Mouse (Mus musculus) intestine, postnatal 0 days (tissue): ENCODE results near the gene Lpgat1. TPM values are rescaled to one million over a fixed set of nuclear protein-coding genes. Genes with fewer than 3 reads are reported as not detected.

Source experiments
- ATAC-seq: fragments of 200-750 bp; cut with Nextera tagmentation; 2 replicates; pipeline ENCODE4 v1.8.0; 2017; ENCODE audit warnings: mild to moderate bottlenecking, moderate TSS enrichment, moderate library complexity
- H3K27ac ChIP-seq: fragments of 300-500 bp; sonication (generic); 2 replicates; pipeline ENCODE4 v1.5.1; 2014; ENCODE audit warnings: mild to moderate bottlenecking, low read depth, low read length, moderate library complexity
- H3K27me3 ChIP-seq: fragments of 300-500 bp; sonication (generic); replicated peaks from 2 replicates; pipeline ENCODE4 v1.6.1; 2014; ENCODE audit warnings: low read length, mixed read lengths; ENCODE audit not compliant: control insufficient read depth, insufficient read depth
- H3K36me3 ChIP-seq: fragments of 300-500 bp; sonication (generic); 2 replicates; pipeline ENCODE4 v1.6.1; 2014; ENCODE audit warnings: mild to moderate bottlenecking, moderate library complexity; ENCODE audit not compliant: control insufficient read depth, insufficient read depth
- H3K4me1 ChIP-seq: fragments of 300-500 bp; sonication (generic); replicated peaks from 2 replicates; pipeline ENCODE4 v1.6.1; 2014; ENCODE audit warnings: antibody characterized with exemption, low read length, mixed read lengths; ENCODE audit not compliant: control insufficient read depth, insufficient read depth
- H3K4me2 ChIP-seq: fragments of 300-500 bp; sonication (generic); replicated peaks from 2 replicates; pipeline ENCODE4 v1.6.1; 2014; ENCODE audit warnings: low read depth, mild to moderate bottlenecking, moderate library complexity
- H3K4me3 ChIP-seq: fragments of 300-500 bp; sonication (generic); 2 replicates; pipeline ENCODE4 v1.5.1; 2014; ENCODE audit warnings: low read depth, low read length
- H3K9ac ChIP-seq: fragments of 300-500 bp; sonication (generic); 2 replicates; pipeline ENCODE4 v1.6.1; 2014; ENCODE audit warnings: mild to moderate bottlenecking, low read depth, low read length
- H3K9me3 ChIP-seq: fragments of 300-500 bp; sonication (generic); 2 replicates; pipeline ENCODE4 v1.6.1; 2016; ENCODE audit warnings: mixed run types; ENCODE audit not compliant: control insufficient read depth
- CTCF ChIP-seq: sonication (generic); IDR thresholded peaks from 2 replicates; pipeline ENCODE4 v1.5.1; 2016; ENCODE audit warnings: low read depth, mild to moderate bottlenecking, control low read depth, antibody characterized with exemption, moderate library complexity
- WGBS: fragments of 180-500 bp; shearing (Covaris S2); extraction: QIAGEN DNeasy Blood & Tissue Kit; methylation state at CpG from one replicate; pipeline ENCODE4 v1.1.7; 2014; 5-methylcytosine and 5-hydroxymethylcytosine counted together
- polyA plus RNA-seq: library from polyadenylated mRNA; unstranded; fragments of >200 nt; fragmentation: Nextera tagmentation; extraction: Ambion mirVana; gene quantifications from 2 replicates; pipeline ENCODE4 v1.2.1, GENCODE M21; 2015

Lpgat1 gene
- polyA plus RNA-seq, 1 experiment from 2014 or later, result 135 TPM

DNA sequence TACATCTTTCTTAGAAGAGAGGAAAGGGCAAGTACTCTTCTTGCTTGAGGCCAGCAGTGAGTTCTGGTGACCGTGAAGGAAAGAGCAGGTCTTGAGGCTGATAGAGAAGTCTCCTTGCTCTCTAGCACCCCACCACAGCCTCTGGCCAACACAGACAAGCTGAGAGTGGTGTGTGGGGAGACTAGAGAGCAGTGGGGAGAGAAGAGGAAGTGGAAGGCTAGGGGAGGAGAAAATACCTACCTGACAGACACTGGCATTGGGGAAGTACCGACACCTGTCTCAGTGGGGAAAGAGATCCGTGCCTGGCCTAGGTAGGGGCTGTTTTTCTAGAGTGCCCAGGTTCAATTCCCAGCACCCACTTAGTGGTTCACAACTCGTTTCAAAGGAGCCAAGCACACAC lies 96.6 kb downstream of the Lpgat1 start:
- TF ChIP-seq CTCF, result no peak
- no peak overlapping the region for H3K4me3 ChIP-seq
- H3K4me1 ChIP-seq, result no peaks in the 10 kb centered on the region
- H3K27ac ChIP-seq, result no peak overlapping the region
- no peaks in the 10 kb centered on the region for H3K9me3 ChIP-seq
- no peak overlapping the region for H3K4me2 ChIP-seq
- no peak for ATAC-seq
- 75% methylated on average over 4 of the region's 4 CpGs for WGBS
- H3K9ac ChIP-seq, result no peak overlapping the region
- H3K36me3 ChIP-seq, result no peaks in the 10 kb centered on the region
- H3K27me3 ChIP-seq, result no peaks in the 10 kb centered on the region

DNA sequence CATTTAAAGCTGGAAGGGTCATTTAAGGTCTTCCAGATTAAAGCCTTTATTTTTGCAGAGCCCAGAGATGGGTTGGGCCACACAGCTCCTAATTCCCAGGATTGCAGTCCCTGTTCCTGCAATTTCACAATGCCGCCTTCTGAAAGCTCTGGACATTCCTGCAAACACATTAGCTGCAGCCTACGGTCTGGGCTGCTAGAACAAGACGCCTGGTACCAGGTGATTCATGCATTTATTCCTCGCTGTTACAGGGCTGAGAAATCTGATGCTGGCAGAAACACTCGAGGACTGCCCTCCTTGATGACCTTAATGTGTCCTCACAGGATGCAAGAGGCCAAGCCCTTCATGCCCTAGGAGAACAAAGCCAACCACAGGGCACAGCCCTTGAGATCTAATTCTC lies 97.3 kb downstream of the Lpgat1 start:
- TF ChIP-seq CTCF, result no peak
- 65% methylated on average over 5 of the region's 5 CpGs for WGBS

DNA sequence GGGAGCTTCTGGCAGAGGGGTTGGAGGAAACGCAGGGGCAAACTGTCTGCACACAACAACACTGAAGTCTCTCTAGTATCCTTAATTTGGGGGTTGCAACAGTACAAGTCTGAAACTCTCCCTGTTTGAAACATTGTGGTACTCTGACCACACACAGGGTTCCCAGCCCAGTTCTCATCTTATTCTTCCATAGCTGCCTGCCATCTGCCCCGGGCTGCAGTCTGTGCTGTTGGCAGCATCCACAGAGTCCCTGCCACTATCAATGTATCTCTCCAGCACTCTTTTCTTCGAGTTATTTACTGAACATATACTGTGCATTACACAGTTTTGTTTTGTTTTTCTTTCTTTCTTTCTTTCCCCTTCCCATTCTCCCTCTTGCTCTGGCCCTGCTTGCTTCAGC lies 99.0 kb downstream of the Lpgat1 start:
- H3K36me3 ChIP-seq, result no peaks in the 10 kb centered on the region
- no peaks in the 10 kb centered on the region for H3K27me3 ChIP-seq
- H3K27ac ChIP-seq, result no peak overlapping the region
- H3K9ac ChIP-seq, result no peak overlapping the region
- no peaks in the 10 kb centered on the region for H3K9me3 ChIP-seq
- WGBS, result 70% methylated on average over 3 of the region's 3 CpGs
- no peak for TF ChIP-seq CTCF
- no peak overlapping the region for H3K4me2 ChIP-seq
- no peaks in the 10 kb centered on the region for H3K4me1 ChIP-seq
- H3K4me3 ChIP-seq, result no peak overlapping the region
- no peak for ATAC-seq

More for the DNA sequence above, 97.3 kb downstream of the Lpgat1 start:
- Histone ChIP-seq H3K36me3 (no peaks in the 10 kb centered on the region), H3K27me3 (no peaks in the 10 kb centered on the region), H3K27ac (no peak overlapping the region), H3K4me3 (no peak overlapping the region), H3K9me3 (no peaks in the 10 kb centered on the region), H3K4me2 (no peak overlapping the region), H3K4me1 (no peaks in the 10 kb centered on the region), H3K9ac (no peak overlapping the region)
- ATAC-seq, result no peak

DNA sequence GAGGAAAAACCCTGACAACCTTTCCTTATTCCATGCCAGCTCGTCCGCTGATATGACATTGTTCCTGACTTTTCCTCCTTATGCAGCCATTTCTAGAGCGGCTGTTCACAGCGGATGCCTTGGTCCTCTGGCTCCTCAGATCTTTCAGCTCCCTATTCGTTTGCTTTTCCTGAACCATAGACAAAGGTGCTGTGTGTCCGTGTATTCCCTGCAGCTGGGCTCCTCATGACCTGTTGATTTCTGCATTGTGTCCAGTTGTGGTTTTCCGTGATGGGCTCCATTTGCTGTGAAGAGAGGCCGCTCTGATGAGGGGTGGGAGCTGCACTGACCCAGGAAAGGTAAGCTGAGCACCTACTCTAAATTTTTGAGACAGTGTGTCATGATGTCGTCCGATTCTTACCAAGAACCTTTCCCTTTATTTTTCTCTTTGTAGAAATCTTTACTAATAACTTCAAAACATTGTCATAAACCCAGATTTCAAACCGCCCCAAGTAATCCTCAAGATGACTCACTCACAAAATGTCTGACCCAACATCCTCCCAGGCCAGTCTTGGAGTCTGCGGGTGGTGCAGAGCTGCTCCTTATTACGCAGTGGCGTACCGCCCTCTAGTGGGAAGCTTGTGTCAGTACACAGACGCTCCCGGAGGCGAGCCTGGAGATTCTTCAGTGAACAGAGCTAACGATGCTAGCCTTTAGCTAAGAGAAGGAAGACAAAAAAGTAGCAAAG lies 99.9 kb downstream of the Lpgat1 start:
- no peak overlapping the region for H3K4me2 ChIP-seq
- no peaks in the 10 kb centered on the region for H3K9me3 ChIP-seq
- H3K27ac ChIP-seq, result no peak overlapping the region
- no peaks in the 10 kb centered on the region for H3K36me3 ChIP-seq
- H3K4me1 ChIP-seq, result no peaks in the 10 kb centered on the region
- WGBS, result 35% methylated on average over 19 of the region's 19 CpGs
- peak; percentile 61 for ATAC-seq
- no peaks in the 10 kb centered on the region for H3K27me3 ChIP-seq
- no peak overlapping the region for H3K9ac ChIP-seq
- TF ChIP-seq CTCF, result peak; percentile 99
- no peak overlapping the region for H3K4me3 ChIP-seq

DNA sequence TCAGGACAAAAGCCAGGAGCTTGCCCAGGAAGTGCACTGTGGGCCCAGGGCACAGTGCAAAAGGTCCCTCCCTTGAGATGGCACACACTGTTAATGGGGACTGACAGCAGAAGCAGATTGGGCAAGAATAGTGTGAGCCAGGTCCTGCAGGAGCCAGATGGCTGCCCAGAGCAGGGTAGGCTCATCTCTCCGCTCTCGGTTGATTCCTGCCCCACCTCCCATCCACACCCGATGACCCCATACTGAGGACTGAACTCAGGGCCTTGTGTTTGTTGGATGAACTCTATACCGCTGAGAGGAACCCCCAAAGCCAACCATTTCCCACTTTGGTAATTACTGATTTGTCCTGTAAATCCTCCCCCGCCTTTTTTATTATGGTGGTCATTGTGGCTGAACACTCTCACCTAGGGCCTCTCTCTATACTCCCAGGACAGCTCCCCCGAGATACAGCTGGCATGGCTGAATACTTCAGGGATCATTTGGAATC lies 100.6 kb downstream of the Lpgat1 start:
- Histone ChIP-seq H3K4me3 (no peak overlapping the region), H3K4me1 (no peaks in the 10 kb centered on the region), H3K9me3 (no peaks in the 10 kb centered on the region), H3K27ac (no peak overlapping the region), H3K27me3 (no peaks in the 10 kb centered on the region), H3K9ac (no peak overlapping the region), H3K36me3 (no peaks in the 10 kb centered on the region), H3K4me2 (no peak overlapping the region)
- no peak for TF ChIP-seq CTCF
- 0 out of 2 replicates have a peak, but pooled peaks have one; percentile 5 for ATAC-seq
- 44% methylated on average over 6 of the region's 6 CpGs for WGBS

DNA sequence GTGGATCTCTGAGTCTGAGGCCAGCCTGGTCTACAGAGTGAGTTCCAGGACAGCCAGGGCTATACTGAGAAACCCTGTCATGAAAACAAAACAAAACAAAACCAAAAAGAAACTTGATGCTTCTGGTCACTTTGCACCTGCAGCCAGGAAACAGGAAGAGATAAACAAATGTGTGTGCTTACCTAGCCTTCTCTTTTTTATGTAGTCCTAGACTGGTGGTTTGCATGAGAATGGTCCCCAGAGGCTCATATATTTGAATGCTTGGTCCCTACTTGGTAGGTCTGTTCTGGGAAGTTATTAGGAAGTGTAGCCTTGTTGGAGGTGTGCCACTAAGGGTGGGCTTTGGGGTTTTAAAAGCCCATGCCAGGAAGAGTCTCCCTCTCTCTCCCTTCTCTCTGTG lies 101.4 kb downstream of the Lpgat1 start:
- no peak overlapping the region for H3K4me3 ChIP-seq
- H3K4me2 ChIP-seq, result no peak overlapping the region
- H3K4me1 ChIP-seq, result no peaks in the 10 kb centered on the region
- H3K36me3 ChIP-seq, result peaks cover 2% of the 10 kb centered on the region; the same call in 1 of the 2 replicates
- no peak for TF ChIP-seq CTCF
- no peaks in the 10 kb centered on the region for H3K9me3 ChIP-seq
- no peak overlapping the region for H3K27ac ChIP-seq
- ATAC-seq, result no peak
- H3K27me3 ChIP-seq, result no peaks in the 10 kb centered on the region
- H3K9ac ChIP-seq, result no peak overlapping the region
